Mouse (Mus musculus): ENCODE measurements around the gene Cebpzos. TPM values are rescaled to one million over a fixed set of nuclear protein-coding genes. Genes with fewer than 3 reads are reported as not detected.

Gene Cebpzos
- polyA plus RNA-seq, 1 experiment from 2014 or later: 146 TPM

GRCm38 (mm10) chr17:78909374-78909773 is 6.9 kb upstream of the Cebpzos start:
- H3K4me1 ChIP-seq (replicated peaks; ENCODE audit: insufficient read depth, low read length): no peaks in the 10 kb centered on the region
- H3K27ac ChIP-seq: no peak overlapping the region
- no peak for ATAC-seq (replicated peaks; ENCODE audit: low FRiP score, low read depth)
- DNase-seq (ENCODE audit: low spot score): no peak
- no peak overlapping the region for H3K9ac ChIP-seq (ENCODE audit: low read depth, low read length)
- no peak overlapping the region for H3K4me2 ChIP-seq (ENCODE audit: low read length)
- no peak overlapping the region for H3K4me3 ChIP-seq (replicated peaks; ENCODE audit: low read depth, low read length)
- no peaks in the 10 kb centered on the region for H3K9me3 ChIP-seq (replicated peaks; ENCODE audit: low read length)
- H3K27me3 ChIP-seq (ENCODE audit: insufficient read depth, low read length): no peaks in the 10 kb centered on the region
- 72% methylated on average over 2 of the region's 2 CpGs for WGBS
- no peaks in the 10 kb centered on the region for H3K36me3 ChIP-seq (ENCODE audit: insufficient read depth, low read length)
- TF ChIP-seq CTCF (IDR thresholded peaks at IDR 0.05; ENCODE audit: low read depth): no peak

- no peak for ATAC-seq (replicated peaks; ENCODE audit: low FRiP score, low read depth)
- Histone ChIP-seq H3K4me3 (replicated peaks; ENCODE audit: low read depth, low read length) (peak overlapping the region; percentile 23; the same call in 1 of the 2 replicates), H3K27me3 (ENCODE audit: insufficient read depth, low read length) (no peaks in the 10 kb centered on the region), H3K9me3 (replicated peaks; ENCODE audit: low read length) (no peaks in the 10 kb centered on the region), H3K4me1 (replicated peaks; ENCODE audit: insufficient read depth, low read length) (peaks cover 5% of the 10 kb centered on the region; the same call in 1 of the 2 replicates), H3K4me2 (ENCODE audit: low read length) (peak overlapping the region; percentile 51), H3K27ac (no peak overlapping the region), H3K9ac (ENCODE audit: low read depth, low read length) (no peak overlapping the region), H3K36me3 (ENCODE audit: insufficient read depth, low read length) (no peaks in the 10 kb centered on the region)
- peak; percentile 70 for DNase-seq (ENCODE audit: low spot score)
- TF ChIP-seq CTCF (IDR thresholded peaks at IDR 0.05; ENCODE audit: low read depth): no peak
- WGBS: 35% methylated on average over 6 of the region's 6 CpGs
Measured at GRCm38 (mm10) chr17:78912861-78913281, 3.4 kb upstream of the Cebpzos start.

- no peak for TF ChIP-seq CTCF (IDR thresholded peaks at IDR 0.05; ENCODE audit: low read depth)
- no peaks in the 10 kb centered on the region for H3K27me3 ChIP-seq (ENCODE audit: insufficient read depth, low read length)
- no peaks in the 10 kb centered on the region for H3K9me3 ChIP-seq (replicated peaks; ENCODE audit: low read length)
- H3K27ac ChIP-seq: no peak overlapping the region
- no peak for DNase-seq (ENCODE audit: low spot score)
- H3K4me3 ChIP-seq (replicated peaks; ENCODE audit: low read depth, low read length): no peak overlapping the region
- H3K4me2 ChIP-seq (ENCODE audit: low read length): no peak overlapping the region
- WGBS: 57% methylated on average over 3 of the region's 3 CpGs
- peaks cover 5% of the 10 kb centered on the region; the same call in 1 of the 2 replicates for H3K4me1 ChIP-seq (replicated peaks; ENCODE audit: insufficient read depth, low read length)
- H3K9ac ChIP-seq (ENCODE audit: low read depth, low read length): no peak overlapping the region
- no peak for ATAC-seq (replicated peaks; ENCODE audit: low FRiP score, low read depth)
- H3K36me3 ChIP-seq (ENCODE audit: insufficient read depth, low read length): no peaks in the 10 kb centered on the region
Measured at GRCm38 (mm10) chr17:78913921-78914320, 2.4 kb upstream of the Cebpzos start.

GRCm38 (mm10) chr17:78915772-78916171 is 528 bp upstream of the Cebpzos start:
- WGBS: 57% methylated on average over 6 of the region's 6 CpGs
- DNase-seq (ENCODE audit: low spot score) (no peak), ATAC-seq (replicated peaks; ENCODE audit: low FRiP score, low read depth) (0 out of 2 replicates have a peak, but pooled peaks have one; percentile 0)
- Histone ChIP-seq H3K4me1 (replicated peaks; ENCODE audit: insufficient read depth, low read length) (peaks cover 5% of the 10 kb centered on the region; the same call in 1 of the 2 replicates), H3K27me3 (ENCODE audit: insufficient read depth, low read length) (no peaks in the 10 kb centered on the region), H3K4me3 (replicated peaks; ENCODE audit: low read depth, low read length) (peak overlapping the region; percentile 59), H3K36me3 (ENCODE audit: insufficient read depth, low read length) (peaks cover 9% of the 10 kb centered on the region; the same call in 1 of the 2 replicates), H3K4me2 (ENCODE audit: low read length) (peak overlapping the region; percentile 75), H3K27ac (no peak overlapping the region), H3K9ac (ENCODE audit: low read depth, low read length) (0 out of 2 replicates have a peak overlapping the region, but pooled peaks have one; percentile 75), H3K9me3 (replicated peaks; ENCODE audit: low read length) (no peaks in the 10 kb centered on the region)
- no peak for TF ChIP-seq CTCF (IDR thresholded peaks at IDR 0.05; ENCODE audit: low read depth)

GRCm38 (mm10) chr17:78916899-78917298 is 599 bp downstream of the Cebpzos start:
- H3K27me3 ChIP-seq (ENCODE audit: insufficient read depth, low read length): no peaks in the 10 kb centered on the region
- ATAC-seq (replicated peaks; ENCODE audit: low FRiP score, low read depth): peak; percentile 26; the same call in 1 of the 2 replicates

GRCm38 (mm10) chr17:78917696-78918095 is 1.4 kb downstream of the Cebpzos start:
- TF ChIP-seq CTCF (IDR thresholded peaks at IDR 0.05; ENCODE audit: low read depth): no peak
- peak overlapping the region; percentile 75 for H3K4me2 ChIP-seq (ENCODE audit: low read length)
- 39% methylated on average over 6 of the region's 6 CpGs for WGBS
- 0 out of 2 replicates have a peak overlapping the region, but pooled peaks have one; percentile 75 for H3K9ac ChIP-seq (ENCODE audit: low read depth, low read length)
- H3K27ac ChIP-seq: no peak overlapping the region
- no peaks in the 10 kb centered on the region for H3K9me3 ChIP-seq (replicated peaks; ENCODE audit: low read length)
- peaks cover 5% of the 10 kb centered on the region; the same call in 1 of the 2 replicates for H3K4me1 ChIP-seq (replicated peaks; ENCODE audit: insufficient read depth, low read length)
- ATAC-seq (replicated peaks; ENCODE audit: low FRiP score, low read depth): no peak
- no peak for DNase-seq (ENCODE audit: low spot score)
- H3K4me3 ChIP-seq (replicated peaks; ENCODE audit: low read depth, low read length): no peak overlapping the region; the same call in 1 of the 2 replicates
- peaks cover 25% of the 10 kb centered on the region for H3K36me3 ChIP-seq (ENCODE audit: insufficient read depth, low read length)
- H3K27me3 ChIP-seq (ENCODE audit: insufficient read depth, low read length): no peaks in the 10 kb centered on the region

More at GRCm38 (mm10) chr17:78916899-78917298, 599 bp downstream of the Cebpzos start:
- TF ChIP-seq CTCF (IDR thresholded peaks at IDR 0.05; ENCODE audit: low read depth): no peak
- DNase-seq (ENCODE audit: low spot score): peak; percentile 36
- Histone ChIP-seq H3K9me3 (replicated peaks; ENCODE audit: low read length) (no peaks in the 10 kb centered on the region), H3K4me1 (replicated peaks; ENCODE audit: insufficient read depth, low read length) (peaks cover 5% of the 10 kb centered on the region; the same call in 1 of the 2 replicates), H3K4me3 (replicated peaks; ENCODE audit: low read depth, low read length) (peak overlapping the region; percentile 59), H3K36me3 (ENCODE audit: insufficient read depth, low read length) (peaks cover 19% of the 10 kb centered on the region), H3K9ac (ENCODE audit: low read depth, low read length) (peak overlapping the region; percentile 75), H3K4me2 (ENCODE audit: low read length) (peak overlapping the region; percentile 75), H3K27ac (peak overlapping the region; percentile 89)
- WGBS: under 1% methylated on average over 11 of the region's 11 CpGs

All from kidney, postnatal 0 days (tissue).